Comparison of ENCODE assay signal across 20 mouse cellular contexts in the genomic region with DNA sequence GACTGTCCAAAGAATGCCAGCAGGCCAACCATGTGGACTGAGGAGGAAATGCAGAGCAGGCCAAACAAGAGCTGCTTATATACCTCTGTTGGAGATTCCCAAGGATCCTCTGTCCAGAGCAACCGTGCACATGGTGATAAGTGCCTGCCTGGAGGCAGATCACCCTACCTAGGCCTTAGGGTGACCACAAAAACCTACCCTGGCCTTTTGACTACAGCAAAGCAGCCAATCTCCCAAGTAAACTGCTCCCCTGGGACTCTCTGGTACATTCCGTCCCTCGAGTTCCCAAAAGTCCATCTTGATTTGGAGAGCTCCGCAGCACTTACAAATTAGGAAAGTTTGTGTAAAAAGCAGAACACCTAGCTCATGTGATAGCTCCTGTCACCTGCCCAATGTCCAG. TPM values are rescaled to one million over a fixed set of nuclear protein-coding genes. Genes with fewer than 3 reads are reported as not detected.
A peak's percentile ranks its signal among the peaks of the same experiment; 100 is the strongest.
DNase-seq lines count a peak whose midpoint lies in the region; TF ChIP-seq lines count a peak whose summit lies in the region.
"Had no signal": no experiment of that assay in that cellular context is flagged by ENCODE, and none has a peak within 500 bp of the region (broad histone marks: within the 10 kb centered on the region; RNA-seq: fewer than 3 reads in every experiment).

No protein-coding gene starts in this region.

- DNase-seq in gastrocnemius, adult 2 months, result no peak
- no peak for DNase-seq in gastrocnemius, postnatal 36 days
- DNase-seq in kidney, adult 2 months, result peak; percentile 49
- DNase-seq in kidney, postnatal 14 days, result no peak
- DNase-seq in adipocyte (ENCODE audit: low spot score), result peak; percentile 53
- DNase-seq in natural killer cell, adult 2 months (ENCODE audit: low spot score in 2 of 2), result no peak
- DNase-seq: adrenal gland, postnatal 25 days; cerebellum, adult 11 months; cerebellum, adult 8-10 months; cerebellum, postnatal 14 days; embryo, embryonic 11 days; heart, postnatal 14 days; kidney, adult 11 months had no signal

- TF ChIP-seq CTCF in gastrocnemius, adult 2 months (IDR thresholded peaks at IDR 0.05), result no peak
- no peak for TF ChIP-seq CTCF in kidney, adult 2 months (conservative IDR thresholded peaks at IDR 0.05; ENCODE audit: insufficient read depth, insufficient read length, low read depth, low read length)

- H3K27me3 ChIP-seq in kidney, adult 2 months (replicated peaks; ENCODE audit: control insufficient read depth, insufficient read depth, low read length), result no peaks in the 10 kb centered on the region
- H3K27me3 ChIP-seq: embryonic facial prominence, embryonic 15.5 days; forebrain, embryonic 15.5 days; hindbrain, embryonic 13.5 days had no signal

- peaks cover 25% of the 10 kb centered on the region for H3K4me1 ChIP-seq in kidney, adult 2 months (ENCODE audit: control insufficient read depth, insufficient read depth, low read length)
- peaks cover 26% of the 10 kb centered on the region for H3K4me1 ChIP-seq in brown adipose tissue, adult 24 weeks (ENCODE audit: control insufficient read depth, insufficient read depth, insufficient read length, low read length)

- no peaks in the 10 kb centered on the region for H3K36me3 ChIP-seq in kidney, adult 2 months (ENCODE audit: control insufficient read depth, insufficient read depth, low read length)
- H3K36me3 ChIP-seq: embryonic facial prominence, embryonic 15.5 days; forebrain, embryonic 10.5 days; forebrain, embryonic 15.5 days; hindbrain, embryonic 13.5 days had no signal

- H3K27ac ChIP-seq in gastrocnemius, adult 2 months, result peak overlapping the region; percentile 78
- H3K27ac ChIP-seq in kidney, adult 2 months (ENCODE audit: insufficient read depth, low read depth, low read length), result peak overlapping the region; percentile 78
- H3K27ac ChIP-seq in brown adipose tissue, adult 24 weeks (replicated peaks; ENCODE audit: low read depth, low read length), result peak overlapping the region; percentile 91
- H3K27ac ChIP-seq: embryonic facial prominence, embryonic 15.5 days; forebrain, embryonic 10.5 days; forebrain, embryonic 15.5 days; hindbrain, embryonic 13.5 days; hindbrain, postnatal 0 days had no signal

- 59% methylated on average over 4 of the region's 4 CpGs for WGBS in kidney, adult 2 months

- intact Hi-C loops in gastrocnemius, adult 2 months (cut with DNase I), result loop anchor here (2.0 kb wide), 2 partner anchors 32 to 90 kb away; partner anchors contain the start of gene Sypl
- intact Hi-C loops in gastrocnemius, postnatal 36 days (cut with DNase I), result no loop called here

- no peak overlapping the region for H3K4me3 ChIP-seq in gastrocnemius, adult 2 months
- H3K4me3 ChIP-seq in kidney, adult 2 months (ENCODE audit: insufficient read depth, low read depth, low read length), result no peak overlapping the region
- H3K4me3 ChIP-seq in brown adipose tissue, adult 24 weeks (ENCODE audit: insufficient read depth, low read depth, low read length), result no peak overlapping the region
- H3K4me3 ChIP-seq: embryonic facial prominence, embryonic 15.5 days; erythroblast, embryonic 14.5 days; forebrain, embryonic 10.5 days; forebrain, embryonic 15.5 days; hindbrain, embryonic 13.5 days had no signal

- no peak for TF ChIP-seq POLR2A in kidney, adult 2 months (IDR thresholded peaks at IDR 0.05; ENCODE audit: low read depth, low read length)

RNA-seq across cellular contexts. Expression of gene Sypl, which starts 32.6 kb away (rescaled TPM):
- total RNA-seq in gastrocnemius, adult 2 months (2021), result 100 to 1,000 TPM; 174 to 187 TPM
- total RNA-seq in gastrocnemius, postnatal 36 days (2021), result 100 to 1,000 TPM; 153 to 169 TPM
- 136 and 148 TPM in 2 replicates for polyA plus RNA-seq in kidney, adult 2 months (2012; rRNA removed)
- polyA plus RNA-seq in brown adipose tissue, adult 24 weeks (2012; ENCODE audit: insufficient read depth, insufficient read length, missing spikeins), result 76.0 and 95.5 TPM in 2 replicates

Comparison
In these comparisons a context has a peak if more than half of its experiments do, and no peak if none do; other contexts are left out.
1. DNase-seq: peak in kidney, adult 2 months (single experiment) and adipocyte (single experiment); none in gastrocnemius, adult 2 months (single experiment), gastrocnemius, postnatal 36 days (0 of 2), kidney, postnatal 14 days (single experiment) and natural killer cell, adult 2 months (0 of 2).
2. Peak in every context shown above with its lines, with median percentiles within 50 percentile points of each other: H3K27ac ChIP-seq.